Mouse (Mus musculus) layer of hippocampus, postnatal 14 days (tissue): ENCODE results near the gene Adtrp. TPM values are rescaled to one million over a fixed set of nuclear protein-coding genes. Genes with fewer than 3 reads are reported as not detected.

ENCODE experiments used
- DNase-seq, 2 experiments: peaks; one replicate each; pipeline ENCODE4 v3.0.0; 2021 to 2022; ENCODE audit warnings: low spot score in 2 of 2, mixed read lengths in 1 of 2
- total RNA-seq, 2 experiments: library from RNA; stranded (reverse); gene quantifications; 2 replicates each; pipeline ENCODE4 v1.2.3; 2021

Gene Adtrp
- total RNA-seq, 2 experiments from 2014 or later = 0.83 TPM; not detected in 1

GRCm38 (mm10) chr13:41784889-41785701 lies 62.4 kb downstream of the Adtrp start:
- DNase-seq = no peak

- DNase-seq = no peak
Measured at GRCm38 (mm10) chr13:41780296-41780695, 67.2 kb downstream of the Adtrp start.

GRCm38 (mm10) chr13:41779603-41780180 lies 67.8 kb downstream of the Adtrp start:
- DNase-seq = no peak

GRCm38 (mm10) chr13:41773812-41774376 lies 73.6 kb downstream of the Adtrp start:
- DNase-seq = no peak

- no peak for DNase-seq
Measured at GRCm38 (mm10) chr13:41771061-41771460, 76.4 kb downstream of the Adtrp start.

GRCm38 (mm10) chr13:41767941-41768340 lies 79.5 kb downstream of the Adtrp start:
- no peak for DNase-seq

GRCm38 (mm10) chr13:41761986-41762385 lies 85.5 kb downstream of the Adtrp start:
- DNase-seq = no peak

GRCm38 (mm10) chr13:41760484-41760883 lies 87.0 kb downstream of the Adtrp start:
- DNase-seq = no peak

GRCm38 (mm10) chr13:41758550-41759465 lies 88.7 kb downstream of the Adtrp start:
- DNase-seq = peak; percentile 13 to 22

- no peak for DNase-seq
Measured at GRCm38 (mm10) chr13:41753114-41753513, 94.4 kb downstream of the Adtrp start.

- DNase-seq = no peak
Measured at GRCm38 (mm10) chr13:41750481-41750880, 97.0 kb downstream of the Adtrp start.

- DNase-seq = peak; percentile 11 to 56
Measured at GRCm38 (mm10) chr13:41748866-41749265, 98.6 kb downstream of the Adtrp start.

GRCm38 (mm10) chr13:41747691-41748090 lies 99.8 kb downstream of the Adtrp start:
- DNase-seq = peak in 1 of 2 experiments; percentile 7

- DNase-seq = peak; percentile 12 to 84
Measured at GRCm38 (mm10) chr13:41746971-41747615, 100.4 kb downstream of the Adtrp start.

GRCm38 (mm10) chr13:41740456-41741085 lies 106.9 kb downstream of the Adtrp start:
- no peak for DNase-seq

GRCm38 (mm10) chr13:41737628-41738309 lies 109.7 kb downstream of the Adtrp start:
- peak in 1 of 2 experiments; percentile 48 for DNase-seq

GRCm38 (mm10) chr13:41729660-41730059 lies 117.8 kb downstream of the Adtrp start:
- no peak for DNase-seq

GRCm38 (mm10) chr13:41727803-41728202 lies 119.7 kb downstream of the Adtrp start:
- no peak for DNase-seq

GRCm38 (mm10) chr13:41719331-41719730 lies 128.2 kb downstream of the Adtrp start:
- no peak for DNase-seq

- DNase-seq = no peak
Measured at GRCm38 (mm10) chr13:41718051-41718450, 129.4 kb downstream of the Adtrp start.
